Mouse (Mus musculus) hindbrain, embryonic 16.5 days (tissue): ENCODE measurements at regions not wholly inside any gene's neighbourhood (a gene's known extent, or its start where the extent isn't known, plus 50 kb on each side); places are given as distances from the start of the nearest gene placed in this dataset.
A peak's percentile ranks its signal among the peaks of the same experiment; 100 is the strongest.

Experiments used
- ATAC-seq: fragments of 200-750 bp; cut with Nextera tagmentation; 2 replicates; pipeline ENCODE4 v1.8.0; 2017; ENCODE audit warnings: moderate TSS enrichment, moderate library complexity
- H3K27ac ChIP-seq: fragments of 300-500 bp; sonication (generic); 2 replicates; pipeline ENCODE4 v1.5.1; 2014; ENCODE audit warnings: low read depth, mild to moderate bottlenecking, control low read depth, low read length, moderate library complexity
- H3K27me3 ChIP-seq: fragments of 300-500 bp; sonication (generic); replicated peaks from 2 replicates; pipeline ENCODE4 v1.6.1; 2014; ENCODE audit warnings: low read length; ENCODE audit not compliant: control insufficient read depth, insufficient read depth
- H3K36me3 ChIP-seq: fragments of 300-500 bp; sonication (generic); 2 replicates; pipeline ENCODE4 v1.6.1; 2014; ENCODE audit warnings: mild to moderate bottlenecking, low read length, moderate library complexity, mixed read lengths; ENCODE audit not compliant: control insufficient read depth, insufficient read depth
- H3K4me1 ChIP-seq: fragments of 300-500 bp; sonication (generic); 2 replicates; pipeline ENCODE4 v1.6.1; 2014; ENCODE audit warnings: low read depth, low read length; ENCODE audit not compliant: control insufficient read depth, insufficient read depth
- H3K4me2 ChIP-seq: fragments of 300-500 bp; sonication (generic); 2 replicates; pipeline ENCODE4 v1.6.1; 2014; ENCODE audit warnings: mild to moderate bottlenecking, low read length, control low read depth, moderate library complexity
- H3K4me3 ChIP-seq: fragments of 300-500 bp; sonication (generic); 2 replicates; pipeline ENCODE4 v1.5.1; 2014; ENCODE audit warnings: mild to moderate bottlenecking, low read length, control low read depth, moderate library complexity
- H3K9ac ChIP-seq: fragments of 300-500 bp; sonication (generic); 2 replicates; pipeline ENCODE4 v1.6.1; 2014; ENCODE audit warnings: low read depth, mild to moderate bottlenecking, control low read depth, low read length, moderate library complexity
- H3K9me3 ChIP-seq: fragments of 300-500 bp; sonication (generic); 2 replicates; pipeline ENCODE4 v1.6.1; 2014; ENCODE audit warnings: mild to moderate bottlenecking, low read length, moderate library complexity; ENCODE audit not compliant: control insufficient read depth
- WGBS: fragments of 180-500 bp; shearing (Covaris S2); extraction: QIAGEN DNeasy Blood & Tissue Kit; methylation state at CpG from one replicate; pipeline ENCODE4 v1.1.7; 2014; 5-methylcytosine and 5-hydroxymethylcytosine counted together

DNA sequence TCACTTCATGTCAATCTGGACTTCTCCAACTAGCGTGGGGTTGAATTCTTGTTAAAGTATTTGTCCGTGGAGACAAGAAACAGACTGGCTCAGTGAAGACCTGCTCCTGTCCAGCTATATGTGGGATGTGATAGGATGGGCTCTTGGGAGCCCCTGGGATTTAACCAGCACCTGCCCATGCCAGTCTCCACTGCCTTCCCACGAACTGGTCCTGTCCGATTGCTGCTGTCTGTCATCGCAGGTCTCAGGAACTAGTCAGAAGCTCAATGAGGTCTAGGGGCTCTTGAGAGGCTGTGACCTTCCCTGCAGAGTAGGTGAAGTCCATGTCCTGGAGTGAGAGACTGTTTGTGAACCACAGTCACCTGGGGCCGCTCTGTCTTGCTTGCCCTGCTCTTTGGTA is 62.8 kb upstream of the Lrpap1 start:
- no peak for ATAC-seq
- no peak overlapping the region for H3K4me3 ChIP-seq
- H3K9me3 ChIP-seq: no peaks in the 10 kb centered on the region
- H3K27me3 ChIP-seq: no peaks in the 10 kb centered on the region
- no peaks in the 10 kb centered on the region for H3K36me3 ChIP-seq
- no peak overlapping the region for H3K27ac ChIP-seq
- H3K9ac ChIP-seq: no peak overlapping the region
- H3K4me1 ChIP-seq: no peaks in the 10 kb centered on the region; the same call in 1 of the 2 replicates
- whole genome bisulfite sequencing: 92% methylated on average over 6 of the region's 6 CpGs
- no peak overlapping the region for H3K4me2 ChIP-seq

DNA sequence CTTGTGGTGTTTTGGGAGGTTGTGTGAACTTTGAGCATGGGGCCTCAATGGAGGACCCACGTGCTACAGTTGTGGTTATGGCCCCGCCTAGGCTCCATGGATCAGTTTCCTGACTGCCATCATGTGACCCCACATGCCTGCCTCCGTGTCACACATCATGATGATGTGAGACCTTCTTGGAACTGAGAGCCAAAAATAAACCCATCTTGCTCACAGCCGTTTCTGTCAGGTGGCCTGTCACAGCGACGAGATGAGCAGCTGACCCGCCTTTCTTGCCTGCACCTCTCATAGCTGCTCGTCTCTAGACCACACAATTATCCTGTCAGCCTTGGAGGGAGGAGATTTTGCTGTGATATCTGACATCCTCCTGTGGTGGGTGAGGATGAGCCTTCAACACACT is 60.4 kb upstream of the Lrpap1 start:
- no peak overlapping the region for H3K27ac ChIP-seq
- ATAC-seq: no peak
- 84% methylated on average over 8 of the region's 8 CpGs for WGBS
- H3K36me3 ChIP-seq: no peaks in the 10 kb centered on the region
- H3K4me2 ChIP-seq: no peak overlapping the region
- no peak overlapping the region for H3K9ac ChIP-seq
- H3K4me3 ChIP-seq: no peak overlapping the region
- no peaks in the 10 kb centered on the region for H3K27me3 ChIP-seq
- no peaks in the 10 kb centered on the region; the same call in 1 of the 2 replicates for H3K4me1 ChIP-seq
- H3K9me3 ChIP-seq: no peaks in the 10 kb centered on the region

DNA sequence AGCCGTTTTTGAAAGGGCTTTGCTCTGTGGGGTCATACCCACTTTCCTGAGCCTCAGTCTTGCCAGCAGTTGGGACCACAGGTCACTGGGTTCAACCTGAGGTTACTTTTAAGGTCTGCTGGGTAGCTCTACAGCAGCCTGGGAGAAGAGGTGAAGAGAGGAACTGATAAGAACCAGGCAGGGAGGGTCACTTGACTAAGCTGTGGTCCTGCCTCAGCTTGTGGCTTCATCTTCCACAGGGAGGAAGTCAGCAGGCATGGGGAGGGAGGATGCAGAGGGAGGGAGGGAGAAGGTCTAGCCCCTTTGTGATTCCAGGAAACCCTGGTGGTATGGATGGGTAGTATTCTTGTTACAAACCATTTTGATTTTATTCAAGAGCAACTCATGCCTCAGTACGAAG is 59.9 kb upstream of the Lrpap1 start:
- Histone ChIP-seq H3K27ac (no peak overlapping the region), H3K4me2 (no peak overlapping the region), H3K36me3 (no peaks in the 10 kb centered on the region), H3K27me3 (no peaks in the 10 kb centered on the region), H3K4me3 (no peak overlapping the region), H3K9ac (no peak overlapping the region), H3K4me1 (no peaks in the 10 kb centered on the region), H3K9me3 (no peaks in the 10 kb centered on the region)
- ATAC-seq: no peak
- WGBS: 69% methylated on average over 2 of the region's 2 CpGs

DNA sequence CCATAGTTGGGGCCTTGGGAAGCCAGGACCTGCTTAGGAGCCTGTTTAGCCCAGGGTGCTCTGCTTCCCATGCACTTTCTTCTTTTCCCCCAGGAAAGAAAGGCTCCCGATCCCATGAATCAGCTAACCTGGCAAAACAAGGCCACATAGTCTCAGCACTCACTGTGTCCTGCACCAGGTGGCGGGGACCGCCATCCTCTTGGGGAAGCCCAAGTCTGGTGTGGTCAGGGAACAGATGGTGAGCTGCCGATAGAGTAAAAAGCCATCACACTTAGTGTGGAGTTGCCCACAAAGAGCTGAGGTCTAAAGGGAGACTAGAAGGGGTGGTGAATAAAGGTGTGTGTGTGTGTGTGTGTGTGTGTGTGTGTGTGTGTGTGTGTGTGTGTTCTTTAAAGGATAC is 57.0 kb upstream of the Lrpap1 start:
- WGBS: 87% methylated on average over 4 of the region's 4 CpGs
- ATAC-seq: no peak
- no peak overlapping the region for H3K9ac ChIP-seq
- H3K9me3 ChIP-seq: no peaks in the 10 kb centered on the region
- H3K4me3 ChIP-seq: no peak overlapping the region
- peaks cover 13% of the 10 kb centered on the region for H3K4me1 ChIP-seq
- H3K36me3 ChIP-seq: no peaks in the 10 kb centered on the region
- no peak overlapping the region for H3K4me2 ChIP-seq
- no peak overlapping the region for H3K27ac ChIP-seq
- no peaks in the 10 kb centered on the region for H3K27me3 ChIP-seq

DNA sequence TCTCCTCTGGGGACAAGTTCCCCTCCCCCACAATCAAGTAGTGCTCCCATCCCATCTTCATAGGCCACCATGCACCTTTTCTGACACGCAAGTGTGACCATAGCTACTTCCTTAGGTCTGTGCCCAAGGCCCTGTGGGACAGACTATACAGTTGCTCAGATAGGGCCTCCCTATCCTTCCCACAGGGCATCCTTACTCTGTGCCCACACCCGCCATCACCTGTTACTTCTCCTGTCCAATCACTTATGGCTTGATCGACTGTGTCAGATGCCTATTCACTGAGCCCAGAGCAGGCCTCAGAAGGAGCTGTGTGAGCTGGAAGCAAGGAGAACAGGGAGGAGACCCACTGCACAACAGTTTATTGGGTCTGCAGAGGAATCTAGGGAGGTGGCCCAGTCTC is 56.6 kb upstream of the Lrpap1 start:
- Histone ChIP-seq H3K36me3 (no peaks in the 10 kb centered on the region), H3K4me3 (no peak overlapping the region), H3K9me3 (no peaks in the 10 kb centered on the region), H3K27ac (no peak overlapping the region), H3K4me2 (no peak overlapping the region), H3K27me3 (no peaks in the 10 kb centered on the region), H3K9ac (no peak overlapping the region), H3K4me1 (peaks cover 13% of the 10 kb centered on the region)
- ATAC-seq: no peak
- WGBS: 97% methylated on average over 3 of the region's 3 CpGs

DNA sequence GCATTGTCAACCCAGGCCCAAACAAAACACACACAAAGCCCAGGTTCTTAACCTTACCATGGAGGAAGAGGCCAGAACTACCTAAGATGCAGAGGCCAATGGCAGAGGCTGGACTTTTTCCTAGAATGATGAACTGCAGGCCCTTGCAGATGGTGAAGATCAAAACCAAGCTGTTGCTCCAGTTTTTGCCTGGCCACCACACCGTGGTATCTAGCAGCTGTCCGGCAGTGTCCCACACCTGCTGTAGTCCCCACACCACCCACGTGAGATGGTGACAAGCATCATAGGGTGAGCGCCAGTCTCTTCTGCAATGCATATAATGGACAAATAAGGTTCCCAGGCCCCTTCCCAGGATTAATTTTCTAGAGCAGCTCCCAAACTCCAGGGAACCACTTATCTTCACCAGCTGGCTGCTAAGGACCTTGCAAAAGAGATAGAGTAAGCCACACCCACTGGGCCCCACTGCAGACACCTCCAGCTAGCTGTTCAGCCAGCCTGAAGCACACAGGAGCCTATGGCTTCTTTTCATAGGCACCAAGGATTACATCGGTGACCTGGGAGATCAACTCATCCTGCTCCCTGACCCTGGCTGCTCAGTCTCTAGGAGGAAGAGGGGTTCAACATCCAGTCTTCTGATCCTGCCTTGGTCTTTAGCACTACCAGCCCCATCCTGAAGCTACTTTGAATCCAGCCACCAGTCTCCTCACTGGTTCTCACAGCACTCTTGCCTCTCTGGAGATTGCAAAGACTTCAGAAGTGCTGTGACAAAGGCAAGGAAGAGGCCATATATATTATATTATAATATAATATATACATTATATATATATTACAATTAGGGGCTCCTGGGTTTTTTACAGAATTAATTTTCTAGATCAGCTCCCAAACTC is 55.6 kb upstream of the Lrpap1 start:
- H3K27ac ChIP-seq: no peak overlapping the region
- no peaks in the 10 kb centered on the region for H3K36me3 ChIP-seq
- ATAC-seq: no peak
- H3K4me2 ChIP-seq: no peak overlapping the region
- peaks cover 13% of the 10 kb centered on the region for H3K4me1 ChIP-seq
- H3K9me3 ChIP-seq: no peaks in the 10 kb centered on the region
- H3K9ac ChIP-seq: no peak overlapping the region
- H3K4me3 ChIP-seq: no peak overlapping the region
- no peaks in the 10 kb centered on the region for H3K27me3 ChIP-seq
- 78% methylated on average over 5 of the region's 5 CpGs for WGBS

DNA sequence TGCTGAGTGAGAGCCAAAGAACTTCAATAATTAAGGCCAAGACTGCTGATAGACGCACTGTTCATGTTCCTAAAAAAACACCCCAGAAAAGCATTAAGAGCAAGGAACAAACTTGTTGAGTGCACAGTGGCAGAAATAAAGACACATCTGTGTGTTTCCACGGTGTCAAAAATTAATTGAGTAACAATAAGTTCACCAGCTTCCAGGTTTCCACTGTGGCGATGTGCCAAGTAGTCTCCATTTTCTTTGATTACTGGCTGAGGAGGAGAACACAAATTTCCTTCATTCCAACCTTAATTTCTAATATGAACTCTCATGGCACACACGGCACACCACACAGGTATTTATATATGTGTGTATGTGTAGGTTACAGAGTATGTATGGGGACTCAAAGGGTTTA is 54.3 kb upstream of the Lrpap1 start:
- ATAC-seq: no peak
- Histone ChIP-seq H3K9me3 (no peaks in the 10 kb centered on the region), H3K4me2 (no peak overlapping the region), H3K36me3 (no peaks in the 10 kb centered on the region), H3K27me3 (no peaks in the 10 kb centered on the region), H3K4me3 (no peak overlapping the region), H3K27ac (no peak overlapping the region), H3K9ac (no peak overlapping the region), H3K4me1 (peaks cover 13% of the 10 kb centered on the region)
- WGBS: 64% methylated on average over 4 of the region's 4 CpGs

DNA sequence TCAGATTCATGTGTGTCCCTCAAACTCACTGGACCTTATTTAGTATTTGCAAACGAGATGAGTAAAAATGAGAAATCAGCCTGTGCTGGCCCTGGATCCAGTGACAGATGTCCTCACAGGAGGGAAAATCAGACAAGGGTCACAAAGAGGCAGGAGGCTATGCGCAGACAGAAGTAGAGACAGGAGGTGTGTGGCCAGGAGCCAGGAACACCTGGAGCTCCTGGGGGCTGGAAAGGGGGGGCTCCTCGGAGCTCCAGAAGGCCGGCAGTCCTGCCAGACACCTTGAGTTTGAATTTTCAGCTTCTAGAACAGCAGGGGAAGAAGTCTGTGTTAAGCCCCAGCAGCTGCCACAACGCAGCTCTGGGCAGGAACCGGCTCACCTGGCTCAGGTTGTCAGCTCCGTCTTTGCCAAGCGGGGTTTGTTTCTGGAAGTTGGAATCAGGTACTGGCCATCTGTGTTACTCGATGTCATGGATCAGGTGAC is 53.7 kb upstream of the Lrpap1 start:
- Histone ChIP-seq H3K4me3 (no peak overlapping the region), H3K4me2 (no peak overlapping the region), H3K9ac (no peak overlapping the region), H3K36me3 (no peaks in the 10 kb centered on the region), H3K27ac (peak overlapping the region; percentile 42; the same call in 1 of the 2 replicates), H3K9me3 (no peaks in the 10 kb centered on the region), H3K4me1 (peaks cover 13% of the 10 kb centered on the region), H3K27me3 (no peaks in the 10 kb centered on the region)
- peak; percentile 67; the same call in 1 of the 2 replicates for ATAC-seq
- 49% methylated on average over 9 of the region's 9 CpGs for WGBS

DNA sequence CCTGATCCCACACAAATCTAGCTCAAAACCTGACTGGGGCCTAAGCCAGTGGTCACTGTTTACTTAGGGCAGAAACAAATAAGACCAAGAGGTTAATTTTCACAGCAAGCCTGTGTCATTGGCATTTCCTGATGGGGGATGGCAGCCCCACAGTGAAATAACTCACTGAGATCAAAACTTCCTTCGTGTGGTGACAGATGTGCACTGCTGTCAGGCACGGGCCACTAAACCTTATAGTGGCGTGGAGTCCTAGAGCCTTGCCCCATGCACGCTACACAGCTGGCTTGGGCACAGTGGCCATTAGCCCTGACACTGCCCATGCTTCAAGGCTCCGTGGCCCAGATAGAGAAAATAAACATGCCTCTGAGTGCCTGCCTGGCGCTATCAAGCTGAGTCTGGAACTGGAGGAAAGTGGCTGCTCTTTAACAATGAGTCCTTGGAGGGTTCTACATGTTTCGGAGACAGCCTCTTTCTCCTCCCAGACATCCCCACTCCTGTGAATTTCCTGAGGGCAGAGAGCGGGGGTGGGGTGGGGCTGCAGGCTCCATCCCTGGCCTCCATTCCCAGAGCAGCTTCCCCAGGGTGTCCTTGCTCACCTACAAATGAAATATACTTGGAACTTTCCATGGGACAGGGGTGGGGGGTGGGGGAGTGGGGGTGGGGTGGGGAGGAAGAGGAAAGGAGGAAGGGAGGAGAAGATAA is 52.9 kb upstream of the Lrpap1 start:
- H3K4me3 ChIP-seq: no peak overlapping the region
- peaks cover 13% of the 10 kb centered on the region for H3K4me1 ChIP-seq
- peak overlapping the region; percentile 22 for H3K9ac ChIP-seq
- ATAC-seq: 0 out of 2 replicates have a peak, but pooled peaks have one; percentile 9
- no peaks in the 10 kb centered on the region for H3K9me3 ChIP-seq
- H3K36me3 ChIP-seq: no peaks in the 10 kb centered on the region
- peak overlapping the region; percentile 42; the same call in 1 of the 2 replicates for H3K27ac ChIP-seq
- no peak overlapping the region for H3K4me2 ChIP-seq
- no peaks in the 10 kb centered on the region for H3K27me3 ChIP-seq
- WGBS: 43% methylated on average over 8 of the region's 8 CpGs
